Mouse (Mus musculus): ENCODE measurements around the gene Phldb1. TPM values are rescaled to one million over a fixed set of nuclear protein-coding genes. Genes with fewer than 3 reads are reported as not detected.

Phldb1 gene
- polyA plus RNA-seq, 1 experiment = 62.2 TPM

- Histone ChIP-seq H3K36me3 (ENCODE audit: control insufficient read depth, insufficient read depth) (peaks cover 55% of the 10 kb centered on the region), H3ac (ENCODE audit: control insufficient read depth, insufficient read length) (no peak overlapping the region), H3K27me3 (ENCODE audit: control insufficient read depth, insufficient read depth, insufficient read length) (no peaks in the 10 kb centered on the region), H3K4me2 (ENCODE audit: low read depth) (no peak overlapping the region), H3K79me2 (ENCODE audit: control insufficient read depth, insufficient read depth) (no peaks in the 10 kb centered on the region), H3K4me3 (no peak overlapping the region)
- TF ChIP-seq TCF3 (IDR thresholded peaks at IDR 0.05; ENCODE audit: insufficient read length, low read depth) (no peak), MYOD1 (IDR thresholded peaks at IDR 0.05; ENCODE audit: control insufficient read depth in 1 of 3, insufficient read length in 2 of 3, low read depth in 2 of 3) (no peak), MAX (IDR thresholded peaks at IDR 0.05; ENCODE audit: low read depth) (no peak), E2F4 (IDR thresholded peaks at IDR 0.05; ENCODE audit: insufficient read depth) (no peak)
These were observed 10.4 kb upstream of the Phldb1 start for GRCm38 (mm10) chr9:44745371-44745770.

DNA sequence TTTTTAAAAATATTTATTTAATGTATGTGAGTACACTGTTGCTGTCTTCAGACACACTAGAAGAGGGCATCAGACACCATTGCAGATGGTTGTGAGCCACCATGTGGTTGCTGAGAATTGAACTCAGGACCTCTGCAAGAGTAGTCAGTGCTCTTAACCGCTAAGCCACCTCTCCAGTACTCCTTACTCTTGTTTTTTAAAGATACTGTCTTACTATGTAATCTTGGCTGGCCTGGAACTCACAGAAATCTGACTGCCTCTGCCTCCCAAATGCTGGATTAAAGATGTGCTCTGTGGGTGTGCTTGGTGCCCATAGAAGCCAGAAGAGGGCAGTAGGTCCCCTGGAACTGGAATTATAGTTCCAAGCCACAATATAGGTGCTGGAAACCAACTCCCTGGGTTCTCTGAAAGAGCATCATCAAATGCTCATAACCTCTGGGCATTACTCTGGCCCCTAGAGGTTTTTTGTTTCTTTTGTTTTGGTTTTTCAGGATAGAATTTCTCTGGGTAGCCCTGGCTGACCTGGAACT is 5.7 kb upstream of the Phldb1 start:
- H3K4me2 ChIP-seq (ENCODE audit: low read depth) = no peak overlapping the region
- H3ac ChIP-seq (ENCODE audit: control insufficient read depth, insufficient read length) = no peak overlapping the region
- H3K27me3 ChIP-seq (ENCODE audit: control insufficient read depth, insufficient read depth, insufficient read length) = no peaks in the 10 kb centered on the region
- TF ChIP-seq TCF3 (IDR thresholded peaks at IDR 0.05; ENCODE audit: insufficient read length, low read depth) = no peak
- TF ChIP-seq REST (IDR thresholded peaks at IDR 0.05; ENCODE audit: insufficient read depth, insufficient read length) = no peak
- TF ChIP-seq CEBPB (IDR thresholded peaks at IDR 0.05; ENCODE audit: insufficient read depth, poor library complexity, severe bottlenecking) = no peak
- TF ChIP-seq SRF (IDR thresholded peaks at IDR 0.05; ENCODE audit: control insufficient read depth, insufficient read length, low read depth) = no peak
- no peak for TF ChIP-seq MAX (IDR thresholded peaks at IDR 0.05; ENCODE audit: low read depth)
- no peak for TF ChIP-seq POLR2A (IDR thresholded peaks at IDR 0.05; ENCODE audit: insufficient read length, low read depth)
- TF ChIP-seq MYOG (IDR thresholded peaks at IDR 0.05; ENCODE audit: control insufficient read depth in 1 of 3, insufficient read depth in 1 of 3, insufficient read length in 2 of 3, low read depth in 2 of 3) = no peak
- no peak for TF ChIP-seq E2F4 (IDR thresholded peaks at IDR 0.05; ENCODE audit: insufficient read depth)
- no peak for TF ChIP-seq TCF12 (IDR thresholded peaks at IDR 0.05; ENCODE audit: insufficient read depth, poor library complexity, severe bottlenecking)
- no peak for TF ChIP-seq MYOD1 (IDR thresholded peaks at IDR 0.05; ENCODE audit: control insufficient read depth in 1 of 3, insufficient read length in 2 of 3, low read depth in 2 of 3)
- TF ChIP-seq USF1 (IDR thresholded peaks at IDR 0.05; ENCODE audit: low read depth) = no peak
- TF ChIP-seq POLR2AphosphoS2 (IDR thresholded peaks at IDR 0.05; ENCODE audit: insufficient read length, low read depth) = no peak
- H3K4me3 ChIP-seq = no peak overlapping the region
- peaks cover 30% of the 10 kb centered on the region for H3K36me3 ChIP-seq (ENCODE audit: control insufficient read depth, insufficient read depth)
- H3K79me2 ChIP-seq (ENCODE audit: control insufficient read depth, insufficient read depth) = no peaks in the 10 kb centered on the region

DNA sequence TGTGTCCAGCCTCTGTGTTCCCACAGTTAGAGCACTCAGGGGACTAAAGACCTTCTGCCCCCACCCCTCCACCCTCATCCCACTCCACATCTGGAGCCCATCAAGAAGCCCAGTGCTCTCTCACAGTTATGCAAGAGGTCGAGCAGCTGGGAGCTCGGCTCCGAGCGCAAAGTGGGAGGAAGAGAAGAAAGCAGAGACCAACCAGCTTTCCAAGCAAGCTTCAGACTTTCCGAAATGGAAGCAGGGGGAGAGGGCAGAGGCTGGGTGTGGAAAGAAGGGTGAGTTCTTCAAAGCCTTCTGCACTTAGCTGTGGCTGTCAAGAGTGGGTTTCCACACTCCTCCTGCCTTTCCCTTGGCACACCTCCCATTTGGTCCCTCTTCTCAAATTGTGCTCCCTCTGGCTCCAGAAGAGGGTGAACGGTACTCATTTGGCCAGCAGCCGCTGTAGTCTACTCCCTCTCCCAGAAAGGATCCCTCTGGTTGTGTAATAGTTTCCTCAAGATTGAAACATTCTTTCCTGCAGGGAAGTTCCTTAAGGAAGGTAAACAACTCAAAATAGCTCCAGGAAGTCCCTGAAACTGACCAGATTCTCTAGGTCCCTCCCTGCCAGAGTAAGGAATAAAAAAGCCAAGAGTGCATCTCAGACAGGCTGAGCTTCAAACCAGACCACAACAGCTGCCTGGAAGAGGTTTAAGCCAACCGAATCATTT is 2.4 kb upstream of the Phldb1 start:
- TF ChIP-seq REST (IDR thresholded peaks at IDR 0.05; ENCODE audit: insufficient read depth, insufficient read length) = no peak
- peak in 1 of 3 experiments; percentile 51 for TF ChIP-seq MYOG (IDR thresholded peaks at IDR 0.05; ENCODE audit: control insufficient read depth in 1 of 3, insufficient read depth in 1 of 3, insufficient read length in 2 of 3, low read depth in 2 of 3)
- H3K4me2 ChIP-seq (ENCODE audit: low read depth) = peak overlapping the region; percentile 18
- H3K27me3 ChIP-seq (ENCODE audit: control insufficient read depth, insufficient read depth, insufficient read length) = no peaks in the 10 kb centered on the region
- H3K79me2 ChIP-seq (ENCODE audit: control insufficient read depth, insufficient read depth) = peaks cover 12% of the 10 kb centered on the region
- H3K36me3 ChIP-seq (ENCODE audit: control insufficient read depth, insufficient read depth) = peaks cover 8% of the 10 kb centered on the region
- H3ac ChIP-seq (ENCODE audit: control insufficient read depth, insufficient read length) = no peak overlapping the region
- H3K4me3 ChIP-seq = no peak overlapping the region

DNA sequence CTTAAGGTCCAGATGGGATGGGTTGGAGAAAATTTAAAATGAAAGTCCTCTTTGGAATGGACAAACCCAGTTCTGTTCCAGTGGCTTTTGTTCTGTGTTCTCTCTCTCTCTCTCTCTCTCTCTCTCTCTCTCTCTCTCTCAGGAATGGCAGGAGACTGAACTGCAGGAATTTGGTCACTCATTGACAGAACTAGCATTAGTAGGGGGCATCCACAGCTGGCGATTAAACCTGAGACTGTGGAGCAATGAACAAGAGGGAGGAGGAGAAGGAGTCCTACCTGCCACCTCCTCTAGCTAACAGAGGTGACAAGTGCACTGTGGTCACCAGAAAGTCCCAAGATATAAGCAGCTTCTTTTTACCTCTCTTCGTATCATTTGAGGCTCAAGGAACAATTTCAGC is 1.3 kb upstream of the Phldb1 start:
- Histone ChIP-seq H3ac (ENCODE audit: control insufficient read depth, insufficient read length) (no peak overlapping the region), H3K4me2 (ENCODE audit: low read depth) (no peak overlapping the region), H3K27me3 (ENCODE audit: control insufficient read depth, insufficient read depth, insufficient read length) (no peaks in the 10 kb centered on the region), H3K36me3 (ENCODE audit: control insufficient read depth, insufficient read depth) (no peaks in the 10 kb centered on the region), H3K4me3 (no peak overlapping the region), H3K79me2 (ENCODE audit: control insufficient read depth, insufficient read depth) (peaks cover 22% of the 10 kb centered on the region)
- TF ChIP-seq MAX (IDR thresholded peaks at IDR 0.05; ENCODE audit: low read depth) (no peak), POLR2AphosphoS2 (IDR thresholded peaks at IDR 0.05; ENCODE audit: insufficient read length, low read depth) (no peak), TCF12 (IDR thresholded peaks at IDR 0.05; ENCODE audit: insufficient read depth, poor library complexity, severe bottlenecking) (no peak), MYOD1 (IDR thresholded peaks at IDR 0.05; ENCODE audit: control insufficient read depth in 1 of 3, insufficient read length in 2 of 3, low read depth in 2 of 3) (no peak)

GRCm38 (mm10) chr9:44735886-44736285 is 888 bp upstream of the Phldb1 start:
- no peak overlapping the region for H3K4me2 ChIP-seq (ENCODE audit: low read depth)
- H3K79me2 ChIP-seq (ENCODE audit: control insufficient read depth, insufficient read depth) = peaks cover 23% of the 10 kb centered on the region
- H3K27me3 ChIP-seq (ENCODE audit: control insufficient read depth, insufficient read depth, insufficient read length) = no peaks in the 10 kb centered on the region
- TF ChIP-seq MYOD1 (IDR thresholded peaks at IDR 0.05; ENCODE audit: control insufficient read depth in 1 of 3, insufficient read length in 2 of 3, low read depth in 2 of 3) (no peak), MYOG (IDR thresholded peaks at IDR 0.05; ENCODE audit: control insufficient read depth in 1 of 3, insufficient read depth in 1 of 3, insufficient read length in 2 of 3, low read depth in 2 of 3) (no peak), CEBPB (IDR thresholded peaks at IDR 0.05; ENCODE audit: insufficient read depth, poor library complexity, severe bottlenecking) (no peak), E2F4 (IDR thresholded peaks at IDR 0.05; ENCODE audit: insufficient read depth) (no peak), USF1 (IDR thresholded peaks at IDR 0.05; ENCODE audit: low read depth) (no peak), SRF (IDR thresholded peaks at IDR 0.05; ENCODE audit: control insufficient read depth, insufficient read length, low read depth) (no peak), TCF12 (IDR thresholded peaks at IDR 0.05; ENCODE audit: insufficient read depth, poor library complexity, severe bottlenecking) (no peak), REST (IDR thresholded peaks at IDR 0.05; ENCODE audit: insufficient read depth, insufficient read length) (no peak), POLR2AphosphoS2 (IDR thresholded peaks at IDR 0.05; ENCODE audit: insufficient read length, low read depth) (no peak), POLR2A (IDR thresholded peaks at IDR 0.05; ENCODE audit: insufficient read length, low read depth) (no peak), MAX (IDR thresholded peaks at IDR 0.05; ENCODE audit: low read depth) (no peak), TCF3 (IDR thresholded peaks at IDR 0.05; ENCODE audit: insufficient read length, low read depth) (no peak)
- H3ac ChIP-seq (ENCODE audit: control insufficient read depth, insufficient read length) = no peak overlapping the region
- H3K4me3 ChIP-seq = no peak overlapping the region
- no peaks in the 10 kb centered on the region for H3K36me3 ChIP-seq (ENCODE audit: control insufficient read depth, insufficient read depth)

Measured in myocyte (in vitro differentiated cells).